8 mouse cellular contexts compared by ENCODE assay signal in the genomic region with DNA sequence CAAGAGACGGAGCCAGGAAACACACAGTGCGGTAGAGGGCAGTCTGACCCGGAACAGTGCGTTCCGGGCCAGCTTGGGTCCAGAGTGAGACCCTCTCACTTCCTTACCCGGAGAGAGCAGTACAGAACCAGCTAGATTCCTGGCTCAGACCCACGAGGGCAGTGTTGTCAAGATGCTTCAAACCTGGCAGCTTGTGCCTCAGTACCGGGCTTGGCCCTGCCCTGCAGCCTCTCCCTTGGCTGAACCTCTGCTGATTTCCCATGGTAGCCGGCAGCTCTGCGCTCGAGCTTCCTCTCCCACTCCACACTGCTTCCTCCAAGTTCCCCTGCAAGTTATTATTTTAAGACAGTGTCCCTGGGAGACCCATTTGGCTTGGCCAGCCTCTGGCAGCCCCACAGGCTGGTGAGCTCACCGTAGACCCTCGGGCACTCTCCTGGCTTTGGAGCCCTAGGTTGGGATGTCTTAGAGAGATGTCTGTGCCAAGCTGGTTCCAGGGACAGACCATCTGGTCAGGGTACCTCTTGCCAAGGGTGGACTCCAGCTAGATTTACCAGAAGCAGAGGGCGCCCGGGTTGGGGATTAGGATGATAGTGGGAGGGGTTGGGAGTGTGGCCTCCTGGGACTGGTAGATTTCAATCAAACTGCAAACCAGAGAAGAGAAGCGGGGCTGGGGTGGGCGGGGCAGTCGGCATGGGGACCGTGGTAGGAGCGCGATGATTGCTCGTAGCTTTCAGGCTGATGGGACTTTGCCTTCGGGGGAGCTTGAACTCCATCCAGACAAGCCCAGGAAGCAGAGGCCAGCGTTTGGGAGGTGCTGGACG. TPM values are rescaled to one million over a fixed set of nuclear protein-coding genes. Genes with fewer than 3 reads are reported as not detected.
DNase-seq lines count a peak whose midpoint lies in the region; ATAC-seq and TF ChIP-seq lines count a peak whose summit lies in the region.

No protein-coding gene starts in this region.

- no peaks in the 10 kb centered on the region for H3K27me3 ChIP-seq in lung, embryonic 14.5 days (ENCODE audit: insufficient read depth, low read length)
- 0 out of 2 replicates have a peak, but pooled peaks cover 2% of the 10 kb centered on the region for H3K27me3 ChIP-seq in heart, embryonic 11.5 days (ENCODE audit: control insufficient read depth, insufficient read depth, low read length)
- no peaks in the 10 kb centered on the region for H3K27me3 ChIP-seq in kidney, embryonic 14.5 days (ENCODE audit: control insufficient read depth, insufficient read depth, low read length)
- peaks cover 5% of the 10 kb centered on the region for H3K27me3 ChIP-seq in neural tube, embryonic 12.5 days (replicated peaks)

- H3K9ac ChIP-seq in lung, embryonic 14.5 days = no peak overlapping the region
- no peak overlapping the region for H3K9ac ChIP-seq in heart, embryonic 11.5 days (ENCODE audit: low read depth, low read length)
- no peak overlapping the region for H3K9ac ChIP-seq in kidney, embryonic 14.5 days (ENCODE audit: low read depth, low read length)
- H3K9ac ChIP-seq in neural tube, embryonic 12.5 days = no peak overlapping the region

- peak; percentile 55 for DNase-seq in lung, embryonic 14.5 days
- no peak for DNase-seq in lung, postnatal 36 days
- DNase-seq in embryo, embryonic 11 days = peak; percentile 42
- DNase-seq in right cerebral cortex, postnatal 4 days = no peak
- DNase-seq in right cerebral cortex, postnatal 10 days (ENCODE audit: low spot score in 2 of 2) = no peak

- no peak overlapping the region for H3K4me3 ChIP-seq in lung, embryonic 14.5 days (ENCODE audit: low read depth, low read length)
- H3K4me3 ChIP-seq in heart, embryonic 11.5 days (ENCODE audit: low read depth, low read length) = peak overlapping the region; percentile 2; the same call in 1 of the 2 replicates
- peak overlapping the region; percentile 18 for H3K4me3 ChIP-seq in kidney, embryonic 14.5 days (ENCODE audit: low read length)
- no peak overlapping the region; the same call in 1 of the 2 replicates for H3K4me3 ChIP-seq in neural tube, embryonic 12.5 days

- H3K9me3 ChIP-seq in lung, embryonic 14.5 days (ENCODE audit: low read depth, low read length) = no peaks in the 10 kb centered on the region
- no peaks in the 10 kb centered on the region for H3K9me3 ChIP-seq in heart, embryonic 11.5 days (replicated peaks; ENCODE audit: control insufficient read depth, low read length)
- H3K9me3 ChIP-seq in kidney, embryonic 14.5 days (ENCODE audit: control insufficient read depth, low read length) = no peaks in the 10 kb centered on the region
- H3K9me3 ChIP-seq in neural tube, embryonic 12.5 days = no peaks in the 10 kb centered on the region

- ATAC-seq in lung, embryonic 14.5 days (ENCODE audit: insufficient read depth) = peak; percentile 65
- ATAC-seq in heart, embryonic 11.5 days (replicated peaks; ENCODE audit: insufficient number of reproducible peaks, low FRiP score, low TSS enrichment) = no peak
- ATAC-seq in kidney, embryonic 14.5 days (ENCODE audit: low FRiP score, low TSS enrichment) = 0 out of 2 replicates have a peak, but pooled peaks have one; percentile 28
- ATAC-seq in neural tube, embryonic 12.5 days (ENCODE audit: low FRiP score, low read depth) = peak; percentile 44

- peak overlapping the region; percentile 52 for H3K4me2 ChIP-seq in lung, embryonic 14.5 days
- peak overlapping the region; percentile 52 for H3K4me2 ChIP-seq in heart, embryonic 11.5 days
- H3K4me2 ChIP-seq in kidney, embryonic 14.5 days (replicated peaks; ENCODE audit: low read depth, low read length) = peak overlapping the region; percentile 38
- peak overlapping the region; percentile 48 for H3K4me2 ChIP-seq in neural tube, embryonic 12.5 days (replicated peaks)

- no peak overlapping the region; the same call in 1 of the 2 replicates for H3K27ac ChIP-seq in lung, embryonic 14.5 days (ENCODE audit: low read depth)
- no peak overlapping the region for H3K27ac ChIP-seq in heart, embryonic 11.5 days (ENCODE audit: low read depth, low read length)
- H3K27ac ChIP-seq in kidney, embryonic 14.5 days (ENCODE audit: low read depth, low read length) = no peak overlapping the region
- no peak overlapping the region for H3K27ac ChIP-seq in neural tube, embryonic 12.5 days

- 16% methylated on average over 25 of the region's 25 CpGs for WGBS in lung, embryonic 14.5 days
- 15% methylated on average over 25 of the region's 25 CpGs for WGBS in heart, embryonic 11.5 days (ENCODE audit: insufficient replicate concordance)
- WGBS in kidney, embryonic 14.5 days = 21% methylated on average over 25 of the region's 25 CpGs
- 24% methylated on average over 25 of the region's 25 CpGs for WGBS in neural tube, embryonic 12.5 days

- no peaks in the 10 kb centered on the region for H3K36me3 ChIP-seq in lung, embryonic 14.5 days (ENCODE audit: insufficient read depth)
- H3K36me3 ChIP-seq in heart, embryonic 11.5 days (ENCODE audit: control insufficient read depth, insufficient read depth, low read length) = no peaks in the 10 kb centered on the region
- no peaks in the 10 kb centered on the region for H3K36me3 ChIP-seq in kidney, embryonic 14.5 days (ENCODE audit: control insufficient read depth, insufficient read depth, low read length)
- H3K36me3 ChIP-seq in neural tube, embryonic 12.5 days = no peaks in the 10 kb centered on the region

- H3K4me1 ChIP-seq in lung, embryonic 14.5 days (ENCODE audit: insufficient read depth) = no peaks in the 10 kb centered on the region
- H3K4me1 ChIP-seq in heart, embryonic 11.5 days (ENCODE audit: control insufficient read depth, insufficient read depth, low read length) = no peaks in the 10 kb centered on the region
- H3K4me1 ChIP-seq in kidney, embryonic 14.5 days (ENCODE audit: control insufficient read depth, insufficient read depth, low read length) = 0 out of 2 replicates have a peak, but pooled peaks cover 5% of the 10 kb centered on the region
- H3K4me1 ChIP-seq in neural tube, embryonic 12.5 days = peaks cover 7% of the 10 kb centered on the region; the same call in 1 of the 2 replicates

- TF ChIP-seq CTCF in lung, embryonic 14.5 days (IDR thresholded peaks at IDR 0.05; ENCODE audit: low read depth) = peak; percentile 11; the same call in 1 of the 2 replicates

RNA-seq across cellular contexts. Expression of gene Tspan17, which starts 35.1 kb away (rescaled TPM):
- polyA plus RNA-seq in lung, embryonic 14.5 days (2014; fragmentation: Nextera tagmentation; extraction: Ambion mirVana) = 6.5 and 8.7 TPM in 2 replicates
- polyA plus RNA-seq in heart, embryonic 11.5 days (2014; fragmentation: Nextera tagmentation; extraction: Ambion mirVana) = 2.4 and 3.9 TPM in 2 replicates
- polyA plus RNA-seq in kidney, embryonic 14.5 days (2014; fragmentation: Nextera tagmentation; extraction: Ambion mirVana) = 5.2 and 6.4 TPM in 2 replicates
- polyA plus RNA-seq in neural tube, embryonic 12.5 days (2016; fragmentation: Nextera tagmentation; extraction: Ambion mirVana) = 53.3 and 59.0 TPM in 2 replicates

RNA-seq across cellular contexts. Expression of gene Eif4e1b, which starts 40.5 kb away (rescaled TPM):
- polyA plus RNA-seq in lung, embryonic 14.5 days (2014; fragmentation: Nextera tagmentation; extraction: Ambion mirVana) = not detected in 2 replicates
- not detected in 2 replicates for polyA plus RNA-seq in heart, embryonic 11.5 days (2014; fragmentation: Nextera tagmentation; extraction: Ambion mirVana)
- not detected in 2 replicates for polyA plus RNA-seq in kidney, embryonic 14.5 days (2014; fragmentation: Nextera tagmentation; extraction: Ambion mirVana)
- polyA plus RNA-seq in neural tube, embryonic 12.5 days (2016; fragmentation: Nextera tagmentation; extraction: Ambion mirVana) = not detected in 2 replicates

RNA-seq across cellular contexts. Expression of gene Sncb, which starts 57.9 kb away (rescaled TPM):
- polyA plus RNA-seq in lung, embryonic 14.5 days (2014; fragmentation: Nextera tagmentation; extraction: Ambion mirVana) = not detected in 2 replicates
- 0.27 and 0.59 TPM in 2 replicates for polyA plus RNA-seq in heart, embryonic 11.5 days (2014; fragmentation: Nextera tagmentation; extraction: Ambion mirVana)
- polyA plus RNA-seq in kidney, embryonic 14.5 days (2014; fragmentation: Nextera tagmentation; extraction: Ambion mirVana) = not detected in 2 replicates
- 3.6 and 4.2 TPM in 2 replicates for polyA plus RNA-seq in neural tube, embryonic 12.5 days (2016; fragmentation: Nextera tagmentation; extraction: Ambion mirVana)

Comparison
In these comparisons a context has a peak if more than half of its experiments do, and no peak if none do; other contexts are left out.
1. DNase-seq: peak in lung, embryonic 14.5 days (single experiment) and embryo, embryonic 11 days (single experiment); none in lung, postnatal 36 days (single experiment), right cerebral cortex, postnatal 4 days (single experiment) and right cerebral cortex, postnatal 10 days (0 of 2).
2. H3K4me3 ChIP-seq: peak in heart, embryonic 11.5 days (single experiment) and kidney, embryonic 14.5 days (single experiment); none in lung, embryonic 14.5 days (single experiment) and neural tube, embryonic 12.5 days (single experiment).
3. Peak in every context shown above with its lines, with median percentiles within 50 percentile points of each other: H3K4me2 ChIP-seq.